Mouse (Mus musculus) heart, adult 2 months (tissue): ENCODE data around the gene Adgrv1.

ENCODE experiments used
- CTCF ChIP-seq: fragments of 200-600 bp; IDR thresholded peaks from 2 replicates; pipeline ENCODE4 v1.8.1; 2022; ENCODE audit warnings: antibody characterized with exemption, mild to moderate bottlenecking, moderate library complexity
- EP300 ChIP-seq: fragments of 200-500 bp; IDR thresholded peaks from 2 replicates; pipeline ENCODE4 v1.6.1; 2011; ENCODE audit warnings: low read depth, low read length, control low read depth; ENCODE audit not compliant: insufficient read depth
- POLR2A ChIP-seq: fragments of 200-500 bp; IDR thresholded peaks from 2 replicates; pipeline ENCODE4 v1.6.1; 2011; ENCODE audit warnings: mild to moderate bottlenecking, low read depth, low read length, control low read depth; ENCODE audit not compliant: insufficient read depth

- TF ChIP-seq EP300 (no peak), CTCF (no peak), POLR2A (no peak)
Measured at GRCm38 (mm10) chr13:81109676-81110075, 523.3 kb downstream of the Adgrv1 start.
